10 mouse cellular contexts compared by ENCODE assay signal in genomic region chr8:12383979-12384890, GRCm38 (mm10). TPM values are rescaled to one million over a fixed set of nuclear protein-coding genes. Genes with fewer than 3 reads are reported as not detected.
DNase-seq lines count a peak whose midpoint lies in the region; ATAC-seq and TF ChIP-seq lines count a peak whose summit lies in the region.
"Had no signal": no experiment of that assay in that cellular context is flagged by ENCODE, and none has a peak within 500 bp of the region (broad histone marks: within the 10 kb centered on the region; RNA-seq: fewer than 3 reads in every experiment).

No protein-coding gene starts in this region.

- peaks cover 100% of the 10 kb centered on the region for H3K27me3 ChIP-seq in embryonic facial prominence, embryonic 14.5 days (replicated peaks; ENCODE audit: control insufficient read depth, insufficient read depth, low read length)
- H3K27me3 ChIP-seq in neural tube, embryonic 12.5 days (replicated peaks): peaks cover 92% of the 10 kb centered on the region

- H3K9ac ChIP-seq in embryonic facial prominence, embryonic 14.5 days (ENCODE audit: low read depth, low read length): no peak overlapping the region
- H3K9ac ChIP-seq in neural tube, embryonic 12.5 days: 0 out of 2 replicates have a peak overlapping the region, but pooled peaks have one; percentile 35

- 1% methylated on average over 30 of the region's 34 CpGs for WGBS in embryonic facial prominence, embryonic 14.5 days
- 1% methylated on average over 34 of the region's 34 CpGs for WGBS in neural tube, embryonic 12.5 days

- no peak for TF ChIP-seq CTCF in layer of hippocampus, adult 2 months (conservative IDR thresholded peaks at IDR 0.05)

- H3K27ac ChIP-seq in layer of hippocampus, adult 2 months: peak overlapping the region; percentile 71; the same call in 1 of the 2 replicates
- no peak overlapping the region for H3K27ac ChIP-seq in embryonic facial prominence, embryonic 14.5 days (replicated peaks; ENCODE audit: low read depth, low read length)
- H3K27ac ChIP-seq in neural tube, embryonic 12.5 days: no peak overlapping the region

- H3K4me2 ChIP-seq in embryonic facial prominence, embryonic 14.5 days (ENCODE audit: low read depth, low read length): peak overlapping the region; percentile 47
- H3K4me2 ChIP-seq in neural tube, embryonic 12.5 days (replicated peaks): peak overlapping the region; percentile 71

- H3K4me1 ChIP-seq in embryonic facial prominence, embryonic 14.5 days (ENCODE audit: control insufficient read depth, insufficient read depth, low read length): no peaks in the 10 kb centered on the region
- H3K4me1 ChIP-seq in neural tube, embryonic 12.5 days: peaks cover 30% of the 10 kb centered on the region

- H3K9me3 ChIP-seq in embryonic facial prominence, embryonic 14.5 days (ENCODE audit: control insufficient read depth, low read length): no peaks in the 10 kb centered on the region
- no peaks in the 10 kb centered on the region for H3K9me3 ChIP-seq in neural tube, embryonic 12.5 days

- H3K4me3 ChIP-seq in layer of hippocampus, adult 2 months: peak overlapping the region; percentile 54
- H3K4me3 ChIP-seq in embryonic facial prominence, embryonic 14.5 days (ENCODE audit: low read depth, low read length): peak overlapping the region; percentile 23
- peak overlapping the region; percentile 28; the same call in 1 of the 2 replicates for H3K4me3 ChIP-seq in neural tube, embryonic 12.5 days

- H3K36me3 ChIP-seq in embryonic facial prominence, embryonic 14.5 days (ENCODE audit: control insufficient read depth, insufficient read depth, low read length): no peaks in the 10 kb centered on the region
- H3K36me3 ChIP-seq in neural tube, embryonic 12.5 days: no peaks in the 10 kb centered on the region

- DNase-seq in layer of hippocampus, adult 2 months (ENCODE audit: low spot score in 2 of 2): no peak
- DNase-seq in layer of hippocampus, postnatal 36 days: no peak
- no peak for DNase-seq in embryonic facial prominence, embryonic 14.5 days (ENCODE audit: low spot score)
- peak; percentile 30 for DNase-seq in kidney, postnatal 10 days
- DNase-seq in layer of hippocampus, adult 9-10 months (ENCODE audit: low spot score): no peak
- no peak for DNase-seq in cerebellum, postnatal 4 days (ENCODE audit: low spot score in 2 of 2)
- no peak for DNase-seq in gastrocnemius, adult 18-20 months (ENCODE audit: low spot score)

- 0 out of 2 replicates have a peak, but pooled peaks have one; percentile 30 for ATAC-seq in embryonic facial prominence, embryonic 14.5 days (ENCODE audit: low read depth)
- ATAC-seq in neural tube, embryonic 12.5 days (ENCODE audit: low FRiP score, low read depth): no peak
- ATAC-seq: Patski had no signal

RNA-seq across cellular contexts. Expression of gene Sox1, which starts 10.9 kb away (rescaled TPM):
- total RNA-seq in layer of hippocampus, adult 2 months (2021): 10 to 100 TPM; 11.8 TPM
- 1 to 10 TPM; 9.7 to 10.0 TPM for total RNA-seq in layer of hippocampus, postnatal 36 days (2021)
- not detected in 2 replicates for polyA plus RNA-seq in embryonic facial prominence, embryonic 14.5 days (2014; fragmentation: Nextera tagmentation; extraction: Ambion mirVana)
- 1.9 and 2.0 TPM in 2 replicates for polyA plus RNA-seq in neural tube, embryonic 12.5 days (2016; fragmentation: Nextera tagmentation; extraction: Ambion mirVana)
- not detected for total RNA-seq in gastrocnemius, adult 18-20 months (2021)
- total RNA-seq: heart, postnatal 14 days had no signal
- polyA plus RNA-seq: Patski had no signal

Comparison
In these comparisons a context has a peak if more than half of its experiments do, and no peak if none do; other contexts are left out.
1. RNA of gene Sox1, which starts 10.9 kb away (total RNA-seq): 11.8 TPM in layer of hippocampus, adult 2 months and 9.7 to 10.0 TPM in layer of hippocampus, postnatal 36 days; not detected in gastrocnemius, adult 18-20 months; every median in the first group is over 10 times any median in the second.
2. Peak in every context shown above with its lines, with median percentiles within 50 percentile points of each other: H3K4me3 ChIP-seq.